Mouse (Mus musculus) cortical plate, adult 2 months (tissue): ENCODE data around the gene Ctsw. TPM values are rescaled to one million over a fixed set of nuclear protein-coding genes. Genes with fewer than 3 reads are reported as not detected.

ENCODE experiments used
- H3K27ac ChIP-seq: fragments of 200-500 bp; 2 replicates; pipeline ENCODE4 v1.5.1; 2012; ENCODE audit warnings: low read length, control low read depth, inconsistent platforms; ENCODE audit not compliant: insufficient read depth
- H3K4me1 ChIP-seq: fragments of 200-500 bp; 2 replicates; pipeline ENCODE4 v1.6.1; 2011; ENCODE audit warnings: low read length; ENCODE audit not compliant: control insufficient read depth, insufficient read depth
- H3K4me3 ChIP-seq: fragments of 200-500 bp; 2 replicates; pipeline ENCODE4 v1.5.1; 2011; ENCODE audit warnings: mild to moderate bottlenecking, low read length, control low read depth; ENCODE audit not compliant: insufficient read depth
- CTCF ChIP-seq: fragments of 200-500 bp; IDR thresholded peaks from 2 replicates; pipeline ENCODE4 v1.5.1; 2011; ENCODE audit warnings: mild to moderate bottlenecking, control low read depth, low read length; ENCODE audit not compliant: insufficient read depth; ENCODE audit errors: extremely low read depth
- POLR2A ChIP-seq: fragments of 200-500 bp; IDR thresholded peaks from 2 replicates; pipeline ENCODE4 v1.6.1; 2011; ENCODE audit warnings: mild to moderate bottlenecking, low read length, control low read depth; ENCODE audit not compliant: insufficient read depth; ENCODE audit errors: extremely low read depth
- polyA plus RNA-seq: library from polyadenylated mRNA; depleted of rRNA; stranded (reverse); fragments of >200 nt; gene quantifications from 2 replicates; pipeline ENCODE4 v1.2.3, GENCODE M21; 2012; rRNA removed

The Ctsw gene
- polyA plus RNA-seq = 0.27 and 0.53 TPM in 2 replicates

- H3K4me3 ChIP-seq = no peak within 1 kb of the TSS
- TF ChIP-seq CTCF = no peak
- no peak for TF ChIP-seq POLR2A
Observed at GRCm38 (mm10) chr19:5468374-5468773, at the start of gene Ctsw. TSS of gene Ctsw (minus strand) at chr19:5468507.

GRCm38 (mm10) chr19:5516906-5517505, 48.7 kb upstream of the Ctsw start:
- no peaks in the 10 kb centered on the region for H3K4me1 ChIP-seq
- TF ChIP-seq CTCF (no peak), POLR2A (no peak)
- peak overlapping the region; percentile 70; the same call in 1 of the 2 replicates for H3K27ac ChIP-seq
- H3K4me3 ChIP-seq = no peak overlapping the region

More at GRCm38 (mm10) chr19:5468374-5468773, at the start of gene Ctsw:
- no peak within 1 kb of the TSS for H3K27ac ChIP-seq
- no peaks in the 10 kb centered on the region for H3K4me1 ChIP-seq

GRCm38 (mm10) chr19:5515840-5516777, 47.8 kb upstream of the Ctsw start:
- Histone ChIP-seq H3K4me3 (no peak overlapping the region), H3K27ac (peak overlapping the region; percentile 70; the same call in 1 of the 2 replicates), H3K4me1 (no peaks in the 10 kb centered on the region)
- TF ChIP-seq CTCF = no peak
- no peak for TF ChIP-seq POLR2A

- no peak overlapping the region for H3K27ac ChIP-seq
Observed at GRCm38 (mm10) chr19:5513005-5513349, 44.7 kb upstream of the Ctsw start.

GRCm38 (mm10) chr19:5512091-5513004, 44.0 kb upstream of the Ctsw start:
- Histone ChIP-seq H3K27ac (no peak overlapping the region), H3K4me3 (no peak overlapping the region)
- TF ChIP-seq POLR2A = no peak
- no peak for TF ChIP-seq CTCF

More at GRCm38 (mm10) chr19:5513005-5513349, 44.7 kb upstream of the Ctsw start:
- H3K4me1 ChIP-seq = 0 out of 2 replicates have a peak, but pooled peaks cover 2% of the 10 kb centered on the region
- no peak overlapping the region for H3K4me3 ChIP-seq
- TF ChIP-seq POLR2A (no peak), CTCF (no peak)

GRCm38 (mm10) chr19:5511074-5511632, 42.8 kb upstream of the Ctsw start:
- Histone ChIP-seq H3K4me3 (peak overlapping the region; percentile 47), H3K4me1 (0 out of 2 replicates have a peak, but pooled peaks cover 2% of the 10 kb centered on the region), H3K27ac (peak overlapping the region; percentile 26)
- TF ChIP-seq CTCF (no peak), POLR2A (no peak)

More at GRCm38 (mm10) chr19:5512091-5513004, 44.0 kb upstream of the Ctsw start:
- H3K4me1 ChIP-seq = 0 out of 2 replicates have a peak, but pooled peaks cover 2% of the 10 kb centered on the region

GRCm38 (mm10) chr19:5510031-5511026, 42.0 kb upstream of the Ctsw start, which contains the start of gene Snx32:
TSS of gene Snx32 (minus strand) at chr19:5510538.
- TF ChIP-seq CTCF (no peak), POLR2A (peak; percentile 84)
- H3K27ac ChIP-seq = peak within 1 kb of the TSS; percentile 26
- H3K4me1 ChIP-seq = 0 out of 2 replicates have a peak, but pooled peaks cover 2% of the 10 kb centered on the region
- H3K4me3 ChIP-seq = peak within 1 kb of the TSS; percentile 47

GRCm38 (mm10) chr19:5503687-5504086, 35.4 kb upstream of the Ctsw start, which contains the start of gene 1700020D05Rik:
TSS of gene 1700020D05Rik (minus strand) at chr19:5503787.
- H3K4me1 ChIP-seq = no peaks in the 10 kb centered on the region
- H3K4me3 ChIP-seq = no peak within 1 kb of the TSS
- no peak within 1 kb of the TSS for H3K27ac ChIP-seq
- no peak for TF ChIP-seq CTCF
- TF ChIP-seq POLR2A = no peak
